Mouse (Mus musculus) kidney, embryonic 15.5 days (tissue): ENCODE data around the gene Cog7. TPM values are rescaled to one million over a fixed set of nuclear protein-coding genes. Genes with fewer than 3 reads are reported as not detected.

Experiments
- polyA plus RNA-seq: library from polyadenylated mRNA; unstranded; fragments of >200 nt; fragmentation: Nextera tagmentation; extraction: Ambion mirVana; gene quantifications from 2 replicates; pipeline ENCODE4 v1.2.1, GENCODE M21; 2015

Cog7 gene
- polyA plus RNA-seq, 1 experiment from 2014 or later = 29.5 TPM

Other genes with a start within 250 kb of the Cog7 start
- gene Scnn1g, start 247.2 kb downstream of the Cog7 start, polyA plus RNA-seq = 22.0 and 23.0 TPM in 2 replicates
- gene Scnn1b, start 116.7 kb downstream of the Cog7 start, polyA plus RNA-seq = 31.9 TPM in 2 replicates
- gene Gga2, start 39.5 kb upstream of the Cog7 start, polyA plus RNA-seq = 89.4 and 95.4 TPM in 2 replicates
- gene Ubfd1, start 85.5 kb upstream of the Cog7 start, polyA plus RNA-seq = 65.3 and 66.2 TPM in 2 replicates
- gene Ears2, start 85.6 kb upstream of the Cog7 start, polyA plus RNA-seq = 18.6 TPM in 2 replicates
- 703 and 789 TPM in 2 replicates for gene Ndufab1, start 120.2 kb upstream of the Cog7 start, polyA plus RNA-seq
- 18.5 and 20.5 TPM in 2 replicates for gene Palb2, start 151.3 kb upstream of the Cog7 start, polyA plus RNA-seq
- 112 and 118 TPM in 2 replicates for gene Dctn5, start 151.3 kb upstream of the Cog7 start, polyA plus RNA-seq
- gene Plk1, start 177.7 kb upstream of the Cog7 start, polyA plus RNA-seq = 147 and 150 TPM in 2 replicates
- 0.89 TPM in 1 of 2 replicates, not detected in the other for gene Ern2, start 204.5 kb upstream of the Cog7 start, polyA plus RNA-seq
- gene Chp2, start 237.8 kb upstream of the Cog7 start, polyA plus RNA-seq = 0.75 and 0.77 TPM in 2 replicates